Mouse (Mus musculus): Measurements from ENCODE around the gene Necap2. TPM values are rescaled to one million over a fixed set of nuclear protein-coding genes. Genes with fewer than 3 reads are reported as not detected.

The Necap2 gene
- total RNA-seq, 2 experiments from 2014 or later: 41.8 to 42.9 TPM

- intact Hi-C loops (cut with DNase I): loop anchor here (5.0 kb wide), 1 partner anchor 44 kb away; no protein-coding TSS in a partner anchor
- DNase-seq (ENCODE audit: extremely low spot score in 1 of 2, low spot score in 2 of 2): no peak
Measured at GRCm38 (mm10) chr4:141078510-141079137, 467 bp upstream of the Necap2 start.

GRCm38 (mm10) chr4:141076761-141077506 is 1.2 kb downstream of the Necap2 start:
- DNase-seq (ENCODE audit: extremely low spot score in 1 of 2, low spot score in 2 of 2): no peak

GRCm38 (mm10) chr4:141074109-141074508 is 4.0 kb downstream of the Necap2 start:
- intact Hi-C loops (cut with DNase I): no loop called here
- DNase-seq (ENCODE audit: extremely low spot score in 1 of 2, low spot score in 2 of 2): no peak

More at GRCm38 (mm10) chr4:141076761-141077506, 1.2 kb downstream of the Necap2 start:
- intact Hi-C loops (cut with DNase I): loop anchor here (5.0 kb wide), 1 partner anchor 45 kb away; no protein-coding TSS in a partner anchor

- peak in 1 of 2 experiments; percentile 83 for DNase-seq (ENCODE audit: extremely low spot score in 1 of 2, low spot score in 2 of 2)
- intact Hi-C loops (cut with DNase I): no loop called here
Measured at GRCm38 (mm10) chr4:141073661-141074060, 4.5 kb downstream of the Necap2 start.

GRCm38 (mm10) chr4:141072502-141072901 is 5.7 kb downstream of the Necap2 start:
- DNase-seq (ENCODE audit: extremely low spot score in 1 of 2, low spot score in 2 of 2): no peak
- intact Hi-C loops (cut with DNase I): no loop called here

- intact Hi-C loops (cut with DNase I): no loop called here
- DNase-seq (ENCODE audit: extremely low spot score in 1 of 2, low spot score in 2 of 2): no peak
Measured at GRCm38 (mm10) chr4:141069731-141070130, 8.4 kb downstream of the Necap2 start.

- DNase-seq (ENCODE audit: extremely low spot score in 1 of 2, low spot score in 2 of 2): no peak
- intact Hi-C loops (cut with DNase I): no loop called here
Measured at GRCm38 (mm10) chr4:141068655-141069054, 9.5 kb downstream of the Necap2 start.

- DNase-seq (ENCODE audit: extremely low spot score in 1 of 2, low spot score in 2 of 2): no peak
- intact Hi-C loops (cut with DNase I): no loop called here
Measured at GRCm38 (mm10) chr4:141067516-141068046, 10.6 kb downstream of the Necap2 start.

- intact Hi-C loops (cut with DNase I): no loop called here
- no peak for DNase-seq (ENCODE audit: extremely low spot score in 1 of 2, low spot score in 2 of 2)
Measured at GRCm38 (mm10) chr4:141066709-141067515, 11.2 kb downstream of the Necap2 start.

GRCm38 (mm10) chr4:141065123-141065522 is 13.0 kb downstream of the Necap2 start:
- intact Hi-C loops (cut with DNase I): no loop called here
- DNase-seq (ENCODE audit: extremely low spot score in 1 of 2, low spot score in 2 of 2): peak; percentile 80 to 88

GRCm38 (mm10) chr4:141064104-141064659 is 14.0 kb downstream of the Necap2 start:
- no peak for DNase-seq (ENCODE audit: extremely low spot score in 1 of 2, low spot score in 2 of 2)
- intact Hi-C loops (cut with DNase I): no loop called here

- intact Hi-C loops (cut with DNase I): no loop called here
- DNase-seq (ENCODE audit: extremely low spot score in 1 of 2, low spot score in 2 of 2): peak; percentile 96 to 98
Measured at GRCm38 (mm10) chr4:141060426-141061301, 17.5 kb downstream of the Necap2 start, which contains the start of gene Crocc. TSS of gene Crocc (minus strand) at chr4:141060550.

GRCm38 (mm10) chr4:141059616-141060425 is 18.3 kb downstream of the Necap2 start:
- intact Hi-C loops (cut with DNase I): no loop called here
- DNase-seq (ENCODE audit: extremely low spot score in 1 of 2, low spot score in 2 of 2): no peak

- DNase-seq (ENCODE audit: extremely low spot score in 1 of 2, low spot score in 2 of 2): no peak
- intact Hi-C loops (cut with DNase I): no loop called here
Measured at GRCm38 (mm10) chr4:141058835-141059234, 19.3 kb downstream of the Necap2 start.

- no peak for DNase-seq (ENCODE audit: extremely low spot score in 1 of 2, low spot score in 2 of 2)
- intact Hi-C loops (cut with DNase I): no loop called here
Measured at GRCm38 (mm10) chr4:141056970-141057369, 21.2 kb downstream of the Necap2 start.

GRCm38 (mm10) chr4:141053568-141054161 is 24.5 kb downstream of the Necap2 start:
- intact Hi-C loops (cut with DNase I): no loop called here
- DNase-seq (ENCODE audit: extremely low spot score in 1 of 2, low spot score in 2 of 2): peak; percentile 62 to 86

GRCm38 (mm10) chr4:141053138-141053537 is 25.0 kb downstream of the Necap2 start:
- intact Hi-C loops (cut with DNase I): no loop called here
- no peak for DNase-seq (ENCODE audit: extremely low spot score in 1 of 2, low spot score in 2 of 2)

Measured in left cerebral cortex, postnatal 10 days (tissue).